Mouse (Mus musculus) midbrain, embryonic 16.5 days (tissue): ENCODE measurements at regions not wholly inside any gene's neighbourhood (a gene's known extent, or its start where the extent isn't known, plus 50 kb on each side); places are given as distances from the start of the nearest gene placed in this dataset.

Source experiments
- ATAC-seq: fragments of 200-750 bp; cut with Nextera tagmentation; 2 replicates; pipeline ENCODE4 v1.8.0; 2017; ENCODE audit warnings: moderate TSS enrichment
- H3K27ac ChIP-seq: fragments of 300-500 bp; sonication (generic); 2 replicates; pipeline ENCODE4 v1.5.1; 2014; ENCODE audit warnings: mild to moderate bottlenecking, low read length, mixed read lengths
- H3K27me3 ChIP-seq: fragments of 300-500 bp; sonication (generic); 2 replicates; pipeline ENCODE4 v1.6.1; 2014; ENCODE audit warnings: low read depth, low read length, mixed read lengths; ENCODE audit not compliant: control insufficient read depth, insufficient read depth
- H3K36me3 ChIP-seq: fragments of 300-500 bp; sonication (generic); 2 replicates; pipeline ENCODE4 v1.6.1; 2014; ENCODE audit warnings: mild to moderate bottlenecking, low read length, moderate library complexity, mixed read lengths; ENCODE audit not compliant: control insufficient read depth, insufficient read depth
- H3K4me1 ChIP-seq: fragments of 300-500 bp; sonication (generic); 2 replicates; pipeline ENCODE4 v1.6.1; 2014; ENCODE audit warnings: mild to moderate bottlenecking, low read length, mixed read lengths; ENCODE audit not compliant: control insufficient read depth, insufficient read depth
- H3K4me2 ChIP-seq: fragments of 300-500 bp; sonication (generic); 2 replicates; pipeline ENCODE4 v1.6.1; 2014; ENCODE audit warnings: mild to moderate bottlenecking, low read length, mixed read lengths
- H3K4me3 ChIP-seq: fragments of 300-500 bp; sonication (generic); 2 replicates; pipeline ENCODE4 v1.5.1; 2014; ENCODE audit warnings: low read depth, mild to moderate bottlenecking, low read length, moderate library complexity, mixed read lengths
- H3K9ac ChIP-seq: fragments of 300-500 bp; sonication (generic); 2 replicates; pipeline ENCODE4 v1.6.1; 2014; ENCODE audit warnings: low read depth, low read length, mixed read lengths
- H3K9me3 ChIP-seq: fragments of 300-500 bp; sonication (generic); replicated peaks from 2 replicates; pipeline ENCODE4 v1.6.1; 2014; ENCODE audit warnings: mild to moderate bottlenecking, low read length, mixed read lengths; ENCODE audit not compliant: control insufficient read depth, poor library complexity, severe bottlenecking
- WGBS: fragments of 180-500 bp; shearing (Covaris S2); extraction: QIAGEN DNeasy Blood & Tissue Kit; methylation state at CpG from one replicate; pipeline ENCODE4 v1.1.7; 2014; 5-methylcytosine and 5-hydroxymethylcytosine counted together

GRCm38 (mm10) chr14:55168336-55168909, 51.7 kb upstream of the Jph4 start:
- H3K27me3 ChIP-seq, result no peaks in the 10 kb centered on the region
- peak; percentile 36; the same call in 1 of the 2 replicates for ATAC-seq
- no peak overlapping the region for H3K4me2 ChIP-seq
- no peak overlapping the region for H3K9ac ChIP-seq
- H3K4me1 ChIP-seq, result peaks cover 5% of the 10 kb centered on the region; the same call in 1 of the 2 replicates
- no peak overlapping the region for H3K4me3 ChIP-seq
- H3K9me3 ChIP-seq, result no peaks in the 10 kb centered on the region
- H3K27ac ChIP-seq, result no peak overlapping the region
- 20% methylated on average over 10 of the region's 12 CpGs for WGBS
- H3K36me3 ChIP-seq, result no peaks in the 10 kb centered on the region

- Histone ChIP-seq H3K4me1 (peaks cover 5% of the 10 kb centered on the region; the same call in 1 of the 2 replicates), H3K9ac (no peak overlapping the region), H3K9me3 (no peaks in the 10 kb centered on the region), H3K27ac (no peak overlapping the region), H3K27me3 (no peaks in the 10 kb centered on the region), H3K4me2 (no peak overlapping the region), H3K36me3 (no peaks in the 10 kb centered on the region), H3K4me3 (no peak overlapping the region)
- no peak for ATAC-seq
- 93% methylated on average over 18 of the region's 18 CpGs for WGBS
Observed at GRCm38 (mm10) chr14:55169021-55169855, 52.5 kb upstream of the Jph4 start.

GRCm38 (mm10) chr14:55169856-55170117, 52.0 kb upstream of the Dhrs2 start:
- no peak overlapping the region for H3K4me2 ChIP-seq
- H3K9me3 ChIP-seq, result no peaks in the 10 kb centered on the region
- peaks cover 5% of the 10 kb centered on the region; the same call in 1 of the 2 replicates for H3K4me1 ChIP-seq
- H3K36me3 ChIP-seq, result no peaks in the 10 kb centered on the region
- no peak overlapping the region for H3K9ac ChIP-seq
- H3K4me3 ChIP-seq, result no peak overlapping the region
- ATAC-seq, result no peak
- no peaks in the 10 kb centered on the region for H3K27me3 ChIP-seq
- H3K27ac ChIP-seq, result no peak overlapping the region
- WGBS, result 94% methylated on average over 9 of the region's 9 CpGs

- no peaks in the 10 kb centered on the region for H3K27me3 ChIP-seq
- no peak overlapping the region for H3K4me2 ChIP-seq
- peaks cover 5% of the 10 kb centered on the region; the same call in 1 of the 2 replicates for H3K4me1 ChIP-seq
- no peak overlapping the region for H3K9ac ChIP-seq
- H3K9me3 ChIP-seq, result no peaks in the 10 kb centered on the region
- H3K36me3 ChIP-seq, result no peaks in the 10 kb centered on the region
- H3K4me3 ChIP-seq, result no peak overlapping the region
- ATAC-seq, result no peak
- H3K27ac ChIP-seq, result no peak overlapping the region
- WGBS, result 85% methylated on average over 7 of the region's 7 CpGs
Observed at GRCm38 (mm10) chr14:55171311-55172049, 50.3 kb upstream of the Dhrs2 start.
